Mouse (Mus musculus): ENCODE results near the gene Rarg. TPM values are rescaled to one million over a fixed set of nuclear protein-coding genes. Genes with fewer than 3 reads are reported as not detected.

The Rarg gene
- total and polyA plus RNA-seq, 3 experiments = 0.39 to 5.8 TPM; not detected in 1

GRCm38 (mm10) chr15:102210816-102211215 is 46.5 kb downstream of the Rarg start:
- peaks cover 8 to 23% of the 10 kb centered on the region in 2 experiments for H3K4me1 ChIP-seq (ENCODE audit: control insufficient read depth in 1 of 2, insufficient read depth in 2 of 2, low read length in 2 of 2)
- no peak overlapping the region for H3K9ac ChIP-seq (ENCODE audit: control insufficient read depth, low read depth, low read length, poor library complexity, severe bottlenecking)
- H3K27ac ChIP-seq (ENCODE audit: control insufficient read depth, low read depth, low read length) = no peak overlapping the region
- no peak for DNase-seq (ENCODE audit: low read depth, low spot score)
- H3K4me3 ChIP-seq (ENCODE audit: control insufficient read depth in 1 of 2, insufficient read depth in 1 of 2, low read depth in 2 of 2, low read length in 2 of 2) = no peak overlapping the region
- H3K36me3 ChIP-seq (ENCODE audit: control insufficient read depth in 1 of 2, insufficient read depth in 2 of 2, low read length in 2 of 2) = peaks cover 21 to 22% of the 10 kb centered on the region in 2 experiments
- TF ChIP-seq KAT2A (conservative IDR thresholded peaks at IDR 0.05; ENCODE audit: low read depth, low read length) (no peak), ZC3H11A (IDR thresholded peaks at IDR 0.05; ENCODE audit: low read depth, low read length) (no peak), MYB (IDR thresholded peaks at IDR 0.05; ENCODE audit: low read depth, low read length) (no peak), POLR2AphosphoS5 (IDR thresholded peaks at IDR 0.05; ENCODE audit: borderline replicate concordance, low read depth, low read length) (no peak; the same call in 1 of the 2 replicates), ZMIZ1 (IDR thresholded peaks at IDR 0.05; ENCODE audit: low read depth, low read length) (no peak), ETS1 (IDR thresholded peaks at IDR 0.05; ENCODE audit: low read depth, low read length) (no peak), UBTF (IDR thresholded peaks at IDR 0.05; ENCODE audit: borderline replicate concordance, insufficient read depth, low read depth, low read length) (no peak), EP300 (IDR thresholded peaks at IDR 0.05; ENCODE audit: low read depth in 1 of 2, low read length in 2 of 2) (no peak), POLR2AphosphoS2 (IDR thresholded peaks at IDR 0.05; ENCODE audit: low read length) (no peak), E2F4 (IDR thresholded peaks at IDR 0.05; ENCODE audit: borderline replicate concordance, low read depth, low read length) (no peak), MAFK (IDR thresholded peaks at IDR 0.05; ENCODE audit: borderline replicate concordance, low read depth, low read length) (no peak), NELFE (IDR thresholded peaks at IDR 0.05; ENCODE audit: low read depth, low read length) (no peak), JUND (IDR thresholded peaks at IDR 0.05; ENCODE audit: low read depth, low read length) (no peak)
- H3K27me3 ChIP-seq (ENCODE audit: control insufficient read depth in 1 of 2, insufficient read depth in 2 of 2, low read length in 2 of 2) = no peaks in the 10 kb centered on the region
- H3K79me2 ChIP-seq (ENCODE audit: control insufficient read depth, insufficient read depth, low read length, poor library complexity) = no peaks in the 10 kb centered on the region
- H3K9me3 ChIP-seq (replicated peaks; ENCODE audit: insufficient read depth, low read length) = no peaks in the 10 kb centered on the region

- no peak overlapping the region for H3K9ac ChIP-seq (ENCODE audit: control insufficient read depth, low read depth, low read length, poor library complexity, severe bottlenecking)
- no peak overlapping the region for H3K4me3 ChIP-seq (ENCODE audit: control insufficient read depth in 1 of 2, insufficient read depth in 1 of 2, low read depth in 2 of 2, low read length in 2 of 2)
- peaks cover 1% of the 10 kb centered on the region for H3K79me2 ChIP-seq (ENCODE audit: control insufficient read depth, insufficient read depth, low read length, poor library complexity)
- TF ChIP-seq UBTF (IDR thresholded peaks at IDR 0.05; ENCODE audit: borderline replicate concordance, insufficient read depth, low read depth, low read length) (no peak), JUND (IDR thresholded peaks at IDR 0.05; ENCODE audit: low read depth, low read length) (no peak), USF1 (IDR thresholded peaks at IDR 0.05; ENCODE audit: low read depth, low read length) (no peak), MEF2A (IDR thresholded peaks at IDR 0.05; ENCODE audit: extremely low read depth, insufficient replicate concordance, low read depth, low read length, poor library complexity, severe bottlenecking) (no peak), CHD2 (IDR thresholded peaks at IDR 0.05; ENCODE audit: low read length) (no peak), POLR2AphosphoS2 (IDR thresholded peaks at IDR 0.05; ENCODE audit: low read length) (no peak)
- no peak overlapping the region for H3K27ac ChIP-seq (ENCODE audit: control insufficient read depth, low read depth, low read length)
- peaks cover 20 to 36% of the 10 kb centered on the region in 2 experiments for H3K36me3 ChIP-seq (ENCODE audit: control insufficient read depth in 1 of 2, insufficient read depth in 2 of 2, low read length in 2 of 2)
- peaks cover 11 to 23% of the 10 kb centered on the region in 2 experiments for H3K4me1 ChIP-seq (ENCODE audit: control insufficient read depth in 1 of 2, insufficient read depth in 2 of 2, low read length in 2 of 2)
- no peaks in the 10 kb centered on the region for H3K9me3 ChIP-seq (replicated peaks; ENCODE audit: insufficient read depth, low read length)
- no peak for DNase-seq (ENCODE audit: low read depth, low spot score)
- H3K27me3 ChIP-seq (ENCODE audit: control insufficient read depth in 1 of 2, insufficient read depth in 2 of 2, low read length in 2 of 2) = no peaks in the 10 kb centered on the region
Observed at GRCm38 (mm10) chr15:102209114-102209513, 48.2 kb downstream of the Rarg start.

Data from MEL (cell line).